Mouse (Mus musculus) hindbrain, embryonic 14.5 days (tissue): Measurements from ENCODE around the gene Ercc6. TPM values are rescaled to one million over a fixed set of nuclear protein-coding genes. Genes with fewer than 3 reads are reported as not detected.

Experiments used
- ATAC-seq: fragments of 200-750 bp; cut with Nextera tagmentation; 2 replicates; pipeline ENCODE4 v1.8.0; 2017; ENCODE audit warnings: moderate number of reproducible peaks, mild to moderate bottlenecking, moderate TSS enrichment, moderate library complexity; ENCODE audit not compliant: low FRiP score
- DNase-seq: peaks from one replicate; pipeline ENCODE4 v3.0.0-alpha.2; 2015; ENCODE audit warnings: low spot score
- H3K27ac ChIP-seq: fragments of 300-500 bp; sonication (generic); 2 replicates; pipeline ENCODE4 v1.5.1; 2014; ENCODE audit warnings: mild to moderate bottlenecking, moderate library complexity
- H3K27me3 ChIP-seq: fragments of 300-500 bp; sonication (generic); 2 replicates; pipeline ENCODE4 v1.6.1; 2014; ENCODE audit warnings: mild to moderate bottlenecking, low read length, mixed read lengths; ENCODE audit not compliant: control insufficient read depth, insufficient read depth
- H3K36me3 ChIP-seq: fragments of 300-500 bp; sonication (generic); replicated peaks from 2 replicates; pipeline ENCODE4 v1.6.1; 2014; ENCODE audit not compliant: control insufficient read depth, insufficient read depth
- H3K4me1 ChIP-seq: fragments of 300-500 bp; sonication (generic); replicated peaks from 2 replicates; pipeline ENCODE4 v1.6.1; 2014; ENCODE audit warnings: antibody characterized with exemption, low read length, mixed read lengths; ENCODE audit not compliant: control insufficient read depth, insufficient read depth
- H3K4me2 ChIP-seq: fragments of 300-500 bp; sonication (generic); replicated peaks from 2 replicates; pipeline ENCODE4 v1.6.1; 2014; ENCODE audit warnings: mild to moderate bottlenecking, moderate library complexity
- H3K4me3 ChIP-seq: fragments of 300-500 bp; sonication (generic); replicated peaks from 2 replicates; pipeline ENCODE4 v1.5.1; 2014; ENCODE audit warnings: mild to moderate bottlenecking, low read length
- H3K9ac ChIP-seq: fragments of 300-500 bp; sonication (generic); 2 replicates; pipeline ENCODE4 v1.6.1; 2014
- H3K9me3 ChIP-seq: fragments of 300-500 bp; sonication (generic); 2 replicates; pipeline ENCODE4 v1.6.1; 2016; ENCODE audit warnings: low read length; ENCODE audit not compliant: control insufficient read depth
- WGBS: fragments of 180-500 bp; shearing (Covaris S2); extraction: QIAGEN DNeasy Blood & Tissue Kit; methylation state at CpG from one replicate; pipeline ENCODE4 v1.1.7; 2014; 5-methylcytosine and 5-hydroxymethylcytosine counted together
- polyA plus RNA-seq: library from polyadenylated mRNA; unstranded; fragments of >200 nt; fragmentation: Nextera tagmentation; extraction: Ambion mirVana; gene quantifications from 2 replicates; pipeline ENCODE4 v1.2.1, GENCODE M21; 2014

Gene Ercc6
- polyA plus RNA-seq, result 22.1 and 24.4 TPM in 2 replicates

DNA sequence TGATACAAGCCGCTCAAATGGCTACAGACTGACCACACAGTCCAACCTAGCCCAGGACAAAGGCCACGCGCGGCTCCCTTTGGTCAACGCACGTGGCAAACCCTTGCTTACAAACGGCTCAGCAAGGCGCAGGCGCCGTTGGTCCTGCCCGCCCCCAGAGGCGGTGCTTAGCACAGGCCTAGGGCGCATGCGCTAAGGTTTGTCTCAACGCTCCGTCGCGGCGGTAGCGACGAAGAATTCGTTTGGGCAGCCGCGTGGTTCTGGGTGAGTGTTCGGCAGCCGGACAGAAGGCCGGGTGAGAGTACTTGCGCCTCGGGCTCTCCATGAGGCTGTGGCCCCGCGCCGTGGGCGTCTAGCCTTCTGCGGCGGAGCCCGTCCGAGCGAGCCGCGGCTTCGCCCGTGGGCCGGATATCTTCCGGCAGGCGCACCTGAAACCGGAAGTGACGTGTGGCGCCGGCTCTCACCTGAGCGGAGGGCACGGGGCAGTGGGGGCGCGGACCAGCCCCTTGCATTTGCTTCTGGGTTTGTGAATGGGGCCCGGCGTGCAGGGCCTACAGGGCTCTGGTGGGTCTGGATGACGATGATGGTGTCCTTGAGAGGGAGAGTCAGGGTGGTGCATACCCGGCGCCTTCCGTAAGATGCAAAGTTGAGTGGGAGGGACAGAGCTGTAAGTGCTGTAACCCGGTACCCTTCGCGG is at the start of gene Ercc6:
Gene Ercc6, plus strand, starts transcription at position 186 of the 697 bp plus-strand sequence.
- ATAC-seq (peak; percentile 93), DNase-seq (peak; percentile 98)
- H3K36me3 ChIP-seq, result peaks cover 25% of the 10 kb centered on the region
- H3K4me1 ChIP-seq, result peaks cover 12% of the 10 kb centered on the region
- H3K9ac ChIP-seq, result peak within 1 kb of the TSS; percentile 69
- peak within 1 kb of the TSS; percentile 71 for H3K4me2 ChIP-seq
- WGBS, result under 1% methylated on average over 62 of the region's 62 CpGs
- H3K27ac ChIP-seq, result peak within 1 kb of the TSS; percentile 87
- no peaks in the 10 kb centered on the region for H3K27me3 ChIP-seq
- H3K9me3 ChIP-seq, result no peaks in the 10 kb centered on the region
- H3K4me3 ChIP-seq, result peak within 1 kb of the TSS; percentile 62

DNA sequence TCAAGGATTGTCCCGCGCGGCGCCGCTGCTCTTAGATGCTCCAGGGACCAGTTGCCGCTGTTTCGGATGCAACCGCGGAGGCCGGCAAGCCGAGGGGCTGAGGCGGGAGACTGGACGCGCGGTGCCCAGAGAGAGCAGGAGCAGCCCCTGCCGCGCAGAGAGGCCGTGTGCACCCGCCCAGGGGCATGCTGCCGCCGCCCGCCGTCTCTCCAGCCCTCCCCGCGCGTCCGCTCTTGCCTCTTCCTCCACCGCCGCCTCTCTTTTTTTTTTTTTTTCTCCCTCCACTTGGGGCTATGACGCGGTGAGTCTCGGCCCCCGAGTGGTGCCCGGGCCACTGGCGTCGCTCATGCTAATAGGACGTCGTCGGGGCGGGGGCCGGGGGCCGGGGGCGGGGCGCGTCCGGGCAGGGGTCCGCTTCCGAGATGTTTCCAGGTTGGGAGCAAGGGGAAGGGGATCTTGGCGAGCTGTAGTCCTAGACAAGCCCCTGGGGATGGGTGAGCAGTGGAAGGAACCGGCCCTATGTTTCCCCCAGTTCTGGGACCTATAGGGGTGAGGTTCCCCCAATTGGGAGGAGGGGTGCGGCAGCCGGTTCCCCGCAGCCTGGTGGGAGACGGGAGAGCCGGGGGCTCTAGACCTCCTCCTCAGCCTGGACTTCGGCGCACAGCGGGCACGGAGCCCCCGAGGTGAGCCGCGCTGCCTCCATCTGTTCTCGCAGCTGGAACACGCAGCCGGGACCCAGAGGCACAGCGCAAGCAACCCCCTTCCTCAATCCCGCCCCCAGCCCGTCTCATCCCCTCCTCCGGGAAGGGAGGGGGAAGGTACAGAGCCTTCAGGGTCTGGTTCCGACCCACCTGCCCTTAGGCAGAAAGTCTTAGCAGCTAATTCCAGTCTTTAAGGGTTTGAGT is 48.5 kb upstream of the Ercc6 start, which contains the start of gene Slc18a3:
Gene Slc18a3, minus strand, starts transcription at position 250 of the 905 bp plus-strand sequence.
- H3K27me3 ChIP-seq, result peaks cover 82% of the 10 kb centered on the region
- no peaks in the 10 kb centered on the region for H3K9me3 ChIP-seq
- peak within 1 kb of the TSS; percentile 39 for H3K9ac ChIP-seq
- H3K4me3 ChIP-seq, result peak within 1 kb of the TSS; percentile 38
- H3K36me3 ChIP-seq, result no peaks in the 10 kb centered on the region
- DNase-seq (no peak), ATAC-seq (peak; percentile 44; the same call in 1 of the 2 replicates)
- H3K27ac ChIP-seq, result no peak within 1 kb of the TSS
- under 1% methylated on average over 64 of the region's 70 CpGs for WGBS
- H3K4me1 ChIP-seq, result peaks cover 12% of the 10 kb centered on the region
- H3K4me2 ChIP-seq, result peak within 1 kb of the TSS; percentile 64

DNA sequence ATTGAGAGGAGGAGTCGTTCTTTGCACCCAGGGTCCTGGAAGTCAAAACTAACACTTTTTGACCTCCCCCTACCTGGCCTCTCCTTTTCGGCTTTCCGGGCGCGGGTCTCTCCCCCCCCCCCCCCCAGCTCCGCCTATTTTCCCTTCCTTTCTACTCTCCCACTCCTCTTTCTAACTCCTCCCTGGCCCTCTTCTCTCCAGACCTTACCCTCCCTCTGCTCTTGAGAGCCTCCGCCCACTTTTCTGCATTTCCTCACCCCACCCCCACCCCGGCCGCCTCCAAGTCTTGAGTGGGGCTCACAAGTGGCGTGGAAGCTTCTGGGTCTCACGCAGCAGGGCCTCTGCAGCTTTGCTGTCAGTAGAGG is 47.8 kb upstream of the Ercc6 start:
- H3K4me3 ChIP-seq, result peak overlapping the region; percentile 38
- H3K4me2 ChIP-seq, result peak overlapping the region; percentile 64
- peaks cover 12% of the 10 kb centered on the region for H3K4me1 ChIP-seq
- H3K36me3 ChIP-seq, result no peaks in the 10 kb centered on the region
- no peak for DNase-seq
- 3% methylated on average over 8 of the region's 11 CpGs for WGBS
- ATAC-seq, result no peak
- H3K9me3 ChIP-seq, result no peaks in the 10 kb centered on the region
- peak overlapping the region; percentile 39; the same call in 1 of the 2 replicates for H3K9ac ChIP-seq
- H3K27me3 ChIP-seq, result peaks cover 76% of the 10 kb centered on the region
- no peak overlapping the region for H3K27ac ChIP-seq

DNA sequence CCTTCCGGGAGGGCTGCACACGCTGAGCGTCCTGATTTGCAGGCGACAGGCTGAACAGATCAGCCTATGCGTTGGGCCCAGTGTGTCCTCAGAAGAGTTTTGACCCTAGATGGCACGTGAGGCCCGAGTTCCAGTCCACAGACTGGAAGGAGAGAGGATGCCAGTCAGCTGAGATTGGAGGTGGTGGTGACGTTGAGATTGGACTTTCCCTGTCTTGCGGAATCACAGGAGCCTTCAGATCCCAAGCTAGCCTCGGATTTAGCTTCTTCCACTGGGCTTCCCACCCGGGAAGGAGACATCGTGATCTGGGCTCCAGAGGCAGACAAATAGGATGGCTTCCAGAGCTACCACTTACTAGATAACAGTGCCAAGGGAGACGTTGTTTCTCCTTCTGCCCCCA is 47.4 kb upstream of the Ercc6 start, which contains the start of gene Chat:
Gene Chat, minus strand, starts transcription at position 101 of the 400 bp plus-strand sequence.
- Histone ChIP-seq H3K27me3 (peaks cover 72% of the 10 kb centered on the region), H3K4me3 (peak within 1 kb of the TSS; percentile 38), H3K36me3 (no peaks in the 10 kb centered on the region), H3K9me3 (no peaks in the 10 kb centered on the region), H3K9ac (peak within 1 kb of the TSS; percentile 39), H3K27ac (no peak within 1 kb of the TSS), H3K4me1 (peaks cover 12% of the 10 kb centered on the region), H3K4me2 (peak within 1 kb of the TSS; percentile 64)
- 19% methylated on average over 13 of the region's 13 CpGs for WGBS
- DNase-seq, result no peak
- ATAC-seq, result no peak

DNA sequence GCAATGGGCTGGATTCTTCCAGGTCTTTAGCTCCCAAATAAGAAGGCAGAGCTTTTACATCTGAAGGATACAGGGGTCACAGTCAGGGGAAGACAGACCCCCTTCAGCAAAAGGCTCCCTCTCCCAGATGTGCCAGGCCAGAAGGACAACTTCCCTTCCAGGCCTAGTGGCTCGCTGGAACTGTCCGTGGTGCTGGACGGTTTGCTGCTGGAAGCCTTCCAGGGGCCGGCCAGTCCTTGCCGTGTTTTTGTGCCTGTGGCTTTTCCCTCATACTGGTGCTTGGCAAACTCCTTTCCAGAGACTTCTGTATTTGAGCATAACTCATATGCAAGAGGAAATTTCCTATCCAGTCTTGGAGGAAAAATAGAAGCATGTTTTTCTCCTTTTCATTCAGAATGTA is 45.7 kb upstream of the Ercc6 start:
- Histone ChIP-seq H3K36me3 (no peaks in the 10 kb centered on the region), H3K27ac (no peak overlapping the region), H3K4me2 (no peak overlapping the region), H3K9me3 (no peaks in the 10 kb centered on the region), H3K9ac (no peak overlapping the region), H3K4me3 (no peak overlapping the region), H3K27me3 (peaks cover 55% of the 10 kb centered on the region), H3K4me1 (peaks cover 12% of the 10 kb centered on the region)
- peak; percentile 55 for DNase-seq
- ATAC-seq, result no peak
- WGBS, result 19% methylated on average over 5 of the region's 5 CpGs

DNA sequence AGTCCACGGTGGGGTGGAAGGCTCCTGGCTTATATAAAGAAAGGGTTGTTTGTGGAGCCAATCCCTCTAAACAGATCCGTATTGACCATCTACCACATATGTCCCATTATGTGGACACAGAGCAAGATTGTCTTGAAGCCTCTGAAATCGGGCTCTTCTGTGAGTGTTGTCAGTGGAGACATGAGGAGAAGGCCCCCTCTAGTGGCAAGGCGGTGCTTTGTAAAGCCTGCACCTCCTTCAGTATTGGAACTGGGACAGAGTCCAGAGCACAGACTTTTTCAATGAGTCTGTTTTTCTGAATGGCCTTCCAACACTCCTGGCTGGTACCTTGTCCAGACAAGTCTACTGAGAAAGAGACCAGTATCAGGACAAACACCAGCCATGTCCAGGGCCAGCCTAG is 40.3 kb upstream of the Ercc6 start:
- DNase-seq (peak; percentile 78), ATAC-seq (peak; percentile 77; the same call in 1 of the 2 replicates)
- Histone ChIP-seq H3K4me3 (no peak overlapping the region), H3K27me3 (0 out of 2 replicates have a peak, but pooled peaks cover under 1% of the 10 kb centered on the region), H3K36me3 (no peaks in the 10 kb centered on the region), H3K4me2 (no peak overlapping the region), H3K9me3 (no peaks in the 10 kb centered on the region), H3K4me1 (no peaks in the 10 kb centered on the region), H3K27ac (no peak overlapping the region), H3K9ac (no peak overlapping the region)
- WGBS, result 15% methylated on average over 4 of the region's 4 CpGs

DNA sequence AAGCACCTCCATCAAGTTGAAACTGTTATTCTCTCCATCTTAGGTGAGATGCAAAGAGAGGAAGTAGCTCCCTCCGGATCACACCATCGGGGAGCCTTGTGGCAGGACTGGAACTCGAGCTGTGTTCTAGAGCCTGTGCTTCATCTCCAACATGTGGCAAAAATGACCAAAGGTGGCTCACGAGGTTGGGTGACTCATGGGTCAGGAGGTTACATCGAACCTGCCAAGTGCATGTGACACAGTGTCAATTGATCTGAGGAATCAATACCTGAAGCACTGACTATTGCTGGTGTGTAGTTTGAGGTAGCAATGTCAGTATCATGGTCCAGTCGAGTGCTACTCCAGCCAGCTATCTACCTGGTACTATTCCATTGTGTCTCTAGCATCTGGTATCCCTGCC is 36.8 kb upstream of the Ercc6 start:
- H3K4me3 ChIP-seq, result no peak overlapping the region
- ATAC-seq (no peak), DNase-seq (no peak)
- H3K27ac ChIP-seq, result no peak overlapping the region
- no peaks in the 10 kb centered on the region for H3K36me3 ChIP-seq
- no peak overlapping the region for H3K4me2 ChIP-seq
- 80% methylated on average over 6 of the region's 6 CpGs for WGBS
- H3K27me3 ChIP-seq, result no peaks in the 10 kb centered on the region
- H3K9me3 ChIP-seq, result no peaks in the 10 kb centered on the region
- no peak overlapping the region for H3K9ac ChIP-seq
- no peaks in the 10 kb centered on the region for H3K4me1 ChIP-seq

DNA sequence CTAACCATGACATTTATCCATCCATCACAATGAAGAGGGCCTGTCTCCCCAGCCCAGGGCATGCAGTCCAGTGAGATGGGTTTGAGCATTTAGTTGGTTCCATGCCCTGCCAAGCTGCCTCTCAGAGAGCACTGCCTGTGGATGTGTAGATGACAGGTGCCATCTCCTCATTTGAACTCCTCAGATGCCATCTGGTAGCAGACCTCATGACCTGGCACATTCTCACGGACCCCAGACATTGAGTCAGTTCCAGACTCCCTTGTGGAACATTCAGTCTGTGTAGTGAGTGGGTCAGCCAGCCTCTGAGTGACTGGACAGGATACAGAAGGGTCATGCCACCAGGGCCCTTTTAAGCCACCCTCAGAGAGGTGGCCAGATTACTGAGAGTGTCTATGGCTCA is 35.7 kb upstream of the Ercc6 start:
- H3K27me3 ChIP-seq, result no peaks in the 10 kb centered on the region
- DNase-seq (no peak), ATAC-seq (no peak)
- H3K4me2 ChIP-seq, result no peak overlapping the region
- 79% methylated on average over 1 of the region's 1 CpGs for WGBS
- no peak overlapping the region for H3K4me3 ChIP-seq
- no peak overlapping the region for H3K9ac ChIP-seq
- no peaks in the 10 kb centered on the region for H3K36me3 ChIP-seq
- no peak overlapping the region for H3K27ac ChIP-seq
- no peaks in the 10 kb centered on the region for H3K4me1 ChIP-seq
- H3K9me3 ChIP-seq, result no peaks in the 10 kb centered on the region

DNA sequence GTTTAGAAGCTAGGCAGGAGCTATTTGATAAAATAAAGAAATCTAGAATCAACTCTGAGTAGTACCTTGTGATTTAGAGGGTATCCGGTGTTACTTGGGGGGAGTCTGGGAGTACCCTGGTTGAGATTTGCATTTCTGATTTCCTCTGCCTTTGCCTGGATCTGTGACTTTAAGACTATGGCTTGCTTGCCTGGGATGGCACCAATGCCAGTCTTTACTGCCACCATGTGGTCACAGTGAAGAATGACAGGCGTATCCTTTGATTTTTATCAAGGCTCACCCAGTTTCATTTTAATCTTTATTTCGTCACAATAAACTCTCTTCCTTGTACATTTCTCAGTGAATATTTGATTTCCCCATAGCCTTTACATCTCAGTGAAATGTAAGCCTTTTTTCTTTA is 31.3 kb upstream of the Ercc6 start:
- ATAC-seq (no peak), DNase-seq (peak; percentile 78)
- Histone ChIP-seq H3K9ac (no peak overlapping the region), H3K36me3 (no peaks in the 10 kb centered on the region), H3K27me3 (no peaks in the 10 kb centered on the region), H3K4me1 (no peaks in the 10 kb centered on the region), H3K4me3 (no peak overlapping the region), H3K27ac (no peak overlapping the region), H3K9me3 (no peaks in the 10 kb centered on the region), H3K4me2 (no peak overlapping the region)
- WGBS, result 12% methylated on average over 3 of the region's 3 CpGs
